Mouse (Mus musculus) E14TG2a.4 (cell line): ENCODE data around the gene Anapc15-ps.
"Not testable (repeated sequence)": the region's sequence is repeated elsewhere in the genome, so short reads cannot be mapped to it uniquely, and the experiment has no call there.

Experiments
- CTCF ChIP-seq: conservative IDR thresholded peaks from 2 replicates; pipeline ENCODE4 v1.5.1; 2014; ENCODE audit warnings: low read length
- NANOG ChIP-seq: IDR thresholded peaks from 2 replicates; pipeline ENCODE4 v1.6.1; 2014; ENCODE audit warnings: borderline replicate concordance, low read length, mixed read lengths

DNA sequence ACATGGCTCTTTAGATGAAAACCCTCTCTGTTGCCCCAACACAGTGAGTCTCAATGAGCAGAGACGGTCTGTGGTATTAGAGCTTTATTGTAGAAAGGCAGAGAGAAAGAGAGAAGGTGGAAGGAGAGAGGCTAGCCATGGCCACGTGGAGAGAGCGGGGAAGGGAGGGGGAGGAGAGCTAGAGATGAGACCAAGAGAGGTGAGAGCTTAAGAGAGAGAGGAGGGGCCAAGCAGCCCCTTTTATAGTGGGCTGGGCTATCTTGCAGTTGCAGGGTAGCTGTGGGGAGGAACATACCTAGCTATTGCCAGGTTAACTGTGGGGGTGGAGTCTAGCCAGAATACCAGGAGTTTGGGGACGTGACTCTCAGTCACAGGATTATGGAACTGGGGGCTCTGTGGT, 43.1 kb downstream of the Anapc15-ps start:
- TF ChIP-seq CTCF, NANOG: not testable (repeated sequence)
